Mouse (Mus musculus): ENCODE measurements around the gene Zfp568.

The Zfp568 gene

DNA sequence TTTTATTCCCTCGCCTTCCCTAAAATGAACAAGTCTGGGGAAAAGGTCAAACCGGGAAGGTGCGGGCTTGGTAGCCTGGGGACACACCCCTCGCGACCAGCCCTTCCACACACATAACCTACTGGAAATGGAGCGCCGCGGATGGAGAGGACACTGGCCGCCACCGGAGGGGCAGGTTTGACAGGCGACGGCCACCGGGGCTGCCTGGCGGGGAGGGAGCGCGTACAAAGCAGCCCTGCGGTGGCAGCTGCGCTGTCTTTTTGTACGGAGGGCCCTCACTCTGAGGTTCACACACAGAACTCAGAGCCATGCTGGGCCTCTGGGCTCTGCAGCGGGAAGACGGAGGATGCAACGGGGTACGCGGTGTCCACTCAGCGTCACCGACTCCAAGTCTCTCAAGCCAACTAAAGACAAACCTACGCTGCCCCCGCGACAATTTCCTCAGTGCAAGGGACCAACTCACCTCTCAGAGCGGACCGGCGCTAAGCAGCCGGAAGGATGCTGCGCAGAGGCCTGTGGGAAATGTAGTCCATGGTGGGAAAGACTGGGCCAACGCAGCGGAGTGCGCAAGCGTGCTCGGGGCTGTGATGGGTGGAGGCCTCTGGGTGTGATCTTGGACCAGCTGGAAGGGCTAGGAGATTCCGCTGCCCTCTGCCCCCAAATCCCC, 67.3 kb downstream of the Zfp568 start, which contains the start of gene Zfp14:
Zfp14 (minus strand) TSS at position 499 of the 667 bp plus-strand sequence.
- CTCF ChIA-PET = no interaction called here

- CTCF ChIA-PET = interaction anchor here (0.6 kb wide), 1 partner anchor 601 kb away, joined by 3 read pairs; no protein-coding TSS in a partner anchor
These were observed 69.8 kb downstream of the Zfp568 start for GRCm38 (mm10) chr7:30053591-30053990.

DNA sequence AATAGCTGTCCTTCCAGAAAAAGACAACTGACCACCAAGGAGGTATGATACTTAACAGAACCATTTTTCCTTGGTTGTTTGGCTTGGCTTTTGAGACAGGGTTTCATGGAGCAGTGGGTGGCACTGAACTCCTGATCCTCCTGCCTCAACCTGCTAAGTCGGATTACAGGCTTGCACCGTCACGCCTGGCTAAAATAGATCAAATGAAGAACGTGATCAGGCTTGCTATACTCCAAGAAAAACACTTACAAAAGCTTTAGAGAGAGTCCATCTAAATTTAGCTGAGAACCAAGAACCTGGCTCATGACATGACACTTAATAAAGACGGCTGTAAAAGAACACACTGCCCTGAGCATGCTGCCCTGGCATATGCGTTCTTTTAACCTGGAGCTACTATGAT, 76.6 kb downstream of the Zfp568 start:
- CTCF ChIA-PET = no interaction called here

DNA sequence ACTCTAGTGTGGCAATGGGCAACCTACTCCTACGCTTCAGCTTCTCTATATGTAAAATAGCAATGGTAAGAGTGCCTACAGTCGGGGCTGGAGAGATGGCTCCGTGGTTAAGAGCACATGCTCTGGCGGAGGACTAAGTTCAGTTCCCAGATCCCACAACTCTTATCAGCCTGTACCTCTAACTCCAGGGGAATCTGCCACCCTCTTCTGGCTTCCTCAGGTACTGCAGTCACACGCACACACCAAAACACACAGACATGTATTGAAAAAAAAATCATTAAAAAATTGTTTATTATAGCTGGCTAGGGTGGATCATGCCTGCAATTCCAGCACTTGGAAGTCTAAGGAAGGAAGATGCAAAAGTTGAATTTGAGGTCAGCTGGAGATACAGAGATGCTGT, 78.7 kb downstream of the Zfp568 start:
- CTCF ChIA-PET = no interaction called here

DNA sequence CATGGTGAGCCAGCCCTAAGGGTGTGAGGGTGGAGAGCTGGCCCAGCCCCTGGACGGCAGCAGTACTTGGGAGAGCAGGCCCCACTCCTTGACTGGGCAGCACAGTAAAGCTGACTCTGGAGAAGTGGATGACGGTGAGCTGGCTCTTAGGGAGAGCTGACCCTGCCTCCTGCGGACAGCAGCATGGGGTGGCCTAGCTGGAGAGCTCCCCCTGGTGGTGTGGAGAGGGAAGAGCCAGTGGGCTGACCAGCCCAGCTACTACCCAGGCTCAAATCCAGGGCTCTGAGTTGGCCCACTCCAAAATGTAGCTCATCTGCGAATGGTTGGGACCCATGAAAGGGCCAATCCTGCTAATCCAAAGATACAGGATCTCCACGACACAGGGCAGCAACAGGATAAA, 80.9 kb downstream of the Zfp568 start:
- CTCF ChIA-PET = no interaction called here

- CTCF ChIA-PET = interaction anchor here (0.9 kb wide), 1 partner anchor 17 kb away, joined by 6 read pairs; no protein-coding TSS in a partner anchor
These were observed 88.6 kb downstream of the Zfp568 start, which contains the start of gene Zfp82 for GRCm38 (mm10) chr7:30072146-30073028. Gene Zfp82, minus strand, starts transcription at chr7:30072900.

Data from spleen, embryonic (tissue).